Mouse (Mus musculus) mouse embryonic stem cell (cell line): ENCODE results near the gene Srgap2.
"Not testable (repeated sequence)": the region's sequence is repeated elsewhere in the genome, so short reads cannot be mapped to it uniquely, and the experiment has no call there.

Experiments
- in situ Hi-C, 2 experiments: fragments of 300-500 bp; cut with MboI; formaldehyde crosslinking; loops; 1 replicate in 1 of 2; 3 replicates in 1 of 2; pipeline ENCODE4 v1.14.3; 2019 to 2020; ENCODE audit warnings: low sequenced_read_pairs in 2 of 2, low pct_unique_long_range_greater_than_20kb in 1 of 2, mixed read lengths in 1 of 2; ENCODE audit not compliant: unreplicated experiment in 1 of 2

Gene Srgap2

DNA sequence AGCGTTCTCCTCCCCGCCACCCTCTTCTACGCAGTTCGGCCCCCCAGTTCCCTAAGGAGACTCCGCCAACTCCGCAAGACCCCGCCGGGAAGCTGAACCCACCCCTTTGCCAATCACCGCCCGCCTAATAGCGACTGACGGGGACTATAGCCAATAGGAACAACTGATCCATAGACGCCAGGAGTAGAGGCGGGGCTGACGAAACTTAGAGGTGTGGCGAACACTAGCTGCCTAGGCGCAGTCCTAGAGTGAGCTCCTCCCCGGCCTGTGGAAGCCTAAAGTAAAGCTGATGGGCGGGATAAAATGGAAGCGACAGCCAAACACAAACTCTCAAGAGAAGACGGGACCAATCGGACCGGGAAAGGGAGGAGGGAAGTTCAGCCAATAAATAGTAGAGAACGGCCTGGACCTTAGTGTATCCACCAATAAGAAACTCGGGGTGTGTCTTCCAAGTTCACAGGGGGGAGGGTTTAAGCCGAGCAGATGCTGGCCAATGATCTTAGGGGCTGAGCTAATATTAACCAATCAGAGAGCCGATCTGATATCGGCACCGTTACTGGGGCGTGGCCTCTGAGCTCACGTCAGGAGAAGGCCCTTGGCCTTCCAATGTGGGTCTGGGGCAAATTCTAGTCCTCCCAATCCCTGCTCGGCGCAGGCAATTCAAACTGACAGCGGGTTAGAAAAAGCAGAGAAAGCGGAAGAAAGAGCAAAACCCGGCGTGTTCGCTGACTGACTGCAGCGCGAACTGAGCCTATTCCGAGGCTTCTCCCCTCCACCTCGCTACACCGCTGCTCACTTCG, at the start of gene Srgap2, which contains the start of gene Fam72a:
Gene Srgap2, minus strand, starts transcription at position 72 of the 800 bp plus-strand sequence.
Gene Fam72a, plus strand, starts transcription at position 623 of the 800 bp plus-strand sequence.
- in situ Hi-C loops, result no loop called here

DNA sequence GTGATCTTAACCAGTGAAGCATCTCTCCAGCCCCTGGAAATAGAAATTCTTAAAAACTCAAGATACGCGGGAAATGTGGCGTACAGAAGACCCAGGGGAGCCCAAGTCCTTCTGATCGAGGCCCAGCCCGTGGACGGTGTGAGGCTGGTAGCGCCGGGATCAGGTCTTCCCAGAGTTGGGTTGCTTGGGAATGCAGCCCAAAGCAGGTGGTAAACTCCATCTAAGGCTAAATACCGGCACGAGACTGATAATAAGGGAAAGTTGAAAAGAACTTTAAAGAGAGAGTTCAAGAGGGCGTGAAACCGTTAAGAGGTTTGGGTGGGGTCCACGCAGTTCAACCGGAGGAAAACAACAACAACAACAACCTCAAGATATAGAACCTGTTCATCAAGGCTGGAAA, 46.6 kb upstream of the Srgap2 start:
- in situ Hi-C loops, result no loop called here

DNA sequence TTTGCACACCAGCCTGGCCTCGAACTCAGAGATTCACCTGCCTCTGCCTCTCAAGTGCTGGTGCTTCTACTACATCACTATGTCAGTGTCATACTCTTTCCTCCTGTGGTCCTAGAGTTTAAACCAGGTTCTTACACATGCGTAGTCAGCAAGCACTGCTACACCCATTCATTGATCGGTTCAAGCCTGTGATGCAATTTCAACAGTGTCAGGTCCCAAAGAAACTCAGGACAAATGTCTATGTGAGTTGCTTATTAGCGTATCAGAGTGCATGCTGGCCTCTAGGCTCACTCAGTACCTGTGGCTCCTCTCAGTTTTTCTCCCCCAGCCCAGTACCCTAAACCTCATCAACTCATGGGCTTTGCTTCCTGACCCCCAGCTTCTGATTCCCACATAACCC, 43.2 kb upstream of the Srgap2 start:
- in situ Hi-C loops, result no loop called here

DNA sequence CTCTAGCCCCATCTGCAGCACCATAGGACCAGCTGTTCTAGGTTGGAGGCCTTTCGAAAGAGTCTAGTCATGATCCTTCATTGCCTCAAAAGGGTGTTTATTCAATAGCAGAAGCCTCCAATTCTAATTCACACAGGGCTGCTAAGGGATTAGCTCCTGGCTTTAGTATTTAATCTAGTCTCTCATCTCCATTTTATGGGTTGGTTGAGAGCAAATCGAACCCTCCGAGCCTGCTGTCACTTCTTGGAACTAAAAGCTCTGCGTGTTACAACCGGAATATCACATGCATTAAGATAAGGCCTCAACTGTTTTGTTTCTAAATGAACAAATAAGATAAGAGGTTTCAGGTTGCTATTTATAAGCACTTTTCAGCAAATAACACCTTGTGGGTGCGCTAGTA, 42.6 kb upstream of the Srgap2 start:
- in situ Hi-C loops, result no loop called here

DNA sequence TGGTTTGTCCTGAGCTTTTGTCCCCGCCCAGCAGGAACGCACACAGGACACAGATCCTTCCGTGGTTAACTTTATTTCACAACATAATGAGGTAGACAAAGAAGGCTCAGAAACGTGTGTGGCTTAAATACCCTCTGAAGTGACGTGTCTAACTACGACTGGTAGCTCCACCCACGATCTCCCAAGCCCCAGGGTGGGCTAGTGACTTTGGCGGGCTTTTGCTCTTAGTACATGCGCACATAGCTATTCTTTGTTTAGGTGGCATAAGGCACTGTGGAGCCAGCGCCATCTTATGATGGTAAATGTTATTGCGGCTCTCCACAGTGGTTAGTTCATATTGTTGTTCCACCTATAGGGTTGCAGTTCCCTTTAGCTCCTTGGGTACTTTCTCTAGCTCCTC, 38.9 kb upstream of the Srgap2 start:
- in situ Hi-C loops, result not testable (repeated sequence)

DNA sequence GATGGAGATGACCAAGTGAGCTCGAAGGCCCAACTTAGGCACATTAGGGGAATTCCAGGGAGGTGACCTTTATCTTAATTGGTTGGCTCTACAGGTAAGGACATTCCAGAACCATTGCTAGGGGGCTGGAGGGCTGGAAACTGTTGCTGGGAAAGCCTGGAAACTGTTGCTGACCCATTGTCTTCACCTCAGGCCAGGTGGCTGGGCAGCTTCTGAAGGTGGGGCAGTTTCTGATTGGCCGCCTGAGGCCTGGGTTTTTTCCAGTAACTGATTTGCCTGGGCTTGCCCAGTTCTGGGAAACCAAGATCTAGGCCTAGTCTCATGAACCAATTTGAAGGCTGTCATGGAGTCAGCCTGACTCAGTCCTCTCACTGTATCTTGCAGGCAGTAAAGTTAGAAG, 34.9 kb upstream of the Srgap2 start:
- in situ Hi-C loops, result no loop called here

DNA sequence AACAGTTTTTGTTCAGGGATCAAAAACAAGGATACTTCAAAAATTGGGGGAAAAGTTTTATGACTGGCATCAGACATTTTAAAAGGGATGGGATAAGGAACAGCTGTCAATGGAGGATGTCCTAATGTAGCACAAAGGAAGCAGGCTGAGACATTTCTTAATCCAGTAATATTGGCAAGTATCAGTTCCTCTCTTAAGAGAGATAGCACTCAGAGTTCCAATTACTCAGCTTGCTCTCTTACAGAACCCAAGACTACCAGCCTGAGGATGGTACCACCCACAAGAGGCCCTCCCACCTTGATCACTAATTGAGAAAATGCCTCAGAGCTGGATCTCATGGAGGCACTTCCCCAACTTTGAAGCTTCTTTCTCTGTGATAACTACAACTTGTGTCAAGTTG, 33.3 kb upstream of the Srgap2 start:
- in situ Hi-C loops, result no loop called here

DNA sequence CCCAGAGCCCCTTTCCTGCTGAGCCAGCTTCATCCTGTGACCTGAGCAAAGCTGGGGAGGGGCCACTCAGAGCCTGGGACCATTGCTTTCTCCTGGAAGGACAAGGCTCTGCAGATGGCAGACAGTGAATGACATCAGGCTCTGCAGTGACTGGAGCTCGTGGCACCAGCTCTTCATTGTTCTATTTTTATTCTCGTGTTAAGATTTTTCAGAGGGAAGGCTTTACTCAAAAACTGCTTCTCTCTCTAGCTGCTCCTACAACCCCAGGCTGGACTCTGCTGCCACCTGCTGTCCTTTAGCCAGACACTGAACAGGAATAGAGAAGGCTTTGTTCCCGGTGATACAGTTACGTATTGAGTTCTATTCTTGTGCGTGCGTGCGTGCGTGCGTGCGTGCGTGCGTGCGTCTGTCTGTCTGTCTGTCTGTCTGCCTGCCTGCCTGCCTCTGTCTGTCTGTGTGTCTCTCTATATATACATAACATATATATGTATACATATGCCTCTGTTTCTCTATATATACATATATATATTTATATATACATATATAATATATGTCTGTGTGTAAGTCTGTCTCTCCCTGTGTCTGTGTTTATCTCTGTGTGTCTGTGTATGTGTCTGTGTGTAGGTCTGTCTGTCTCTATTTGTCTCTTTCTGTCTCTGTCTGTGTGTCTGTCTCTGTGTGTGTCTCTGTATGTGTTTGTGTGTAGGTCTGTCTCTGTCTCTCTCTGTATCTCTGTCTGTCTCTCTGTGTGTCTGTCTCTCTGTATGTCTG, 28.1 kb upstream of the Srgap2 start:
- in situ Hi-C loops, result loop anchor here in 1 of 2 experiments (10.0 kb wide), 1 partner anchor 280 kb away; the partner anchor contains the start of gene Ikbke

DNA sequence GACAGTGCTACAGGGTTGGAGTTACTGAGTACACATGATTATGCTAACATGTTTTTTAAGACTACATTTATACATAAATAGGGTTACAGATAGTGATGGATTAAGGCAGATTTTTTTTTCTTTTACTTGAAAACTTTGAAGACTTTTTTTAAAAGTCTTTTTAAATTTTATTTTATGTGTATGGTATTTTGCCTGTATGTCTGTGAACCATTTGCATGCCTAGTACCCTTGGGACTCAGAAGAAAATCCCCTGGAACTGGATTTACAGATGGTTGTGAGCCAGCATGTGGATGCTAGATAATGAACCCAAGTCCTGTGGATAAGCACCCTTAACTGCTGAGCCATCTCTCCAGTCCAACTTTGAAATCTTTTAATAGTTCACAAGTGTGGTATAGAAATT, 26.3 kb upstream of the Srgap2 start:
- in situ Hi-C loops, result loop anchor here (5.0 to 10.0 kb wide), 2 partner anchors 279 to 281 kb away; partner anchors contain the start of gene Ikbke (in 1 of the 2)

DNA sequence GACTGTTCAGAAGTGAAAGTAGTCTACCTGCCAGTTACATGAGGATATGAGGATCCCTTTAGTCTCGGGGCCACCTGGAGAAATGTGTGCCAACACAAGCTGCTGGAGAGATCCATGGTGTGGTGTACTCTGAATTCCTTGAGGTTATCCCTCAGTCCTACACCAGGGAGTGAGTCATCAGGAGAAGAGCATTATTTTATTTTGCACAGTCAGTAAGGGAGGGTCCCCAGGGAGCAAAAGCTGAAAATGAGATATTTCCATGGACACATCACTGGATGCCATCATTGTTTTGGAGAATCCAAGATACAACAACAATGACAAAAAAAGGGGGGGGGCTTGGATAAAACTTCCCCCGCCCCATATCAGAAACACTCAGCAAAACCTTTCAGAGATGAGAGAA, 24.8 kb upstream of the Srgap2 start:
- in situ Hi-C loops, result loop anchor here (5.0 to 10.0 kb wide), 2 partner anchors 277 to 280 kb away; partner anchors contain the start of gene Ikbke (in 1 of the 2)

DNA sequence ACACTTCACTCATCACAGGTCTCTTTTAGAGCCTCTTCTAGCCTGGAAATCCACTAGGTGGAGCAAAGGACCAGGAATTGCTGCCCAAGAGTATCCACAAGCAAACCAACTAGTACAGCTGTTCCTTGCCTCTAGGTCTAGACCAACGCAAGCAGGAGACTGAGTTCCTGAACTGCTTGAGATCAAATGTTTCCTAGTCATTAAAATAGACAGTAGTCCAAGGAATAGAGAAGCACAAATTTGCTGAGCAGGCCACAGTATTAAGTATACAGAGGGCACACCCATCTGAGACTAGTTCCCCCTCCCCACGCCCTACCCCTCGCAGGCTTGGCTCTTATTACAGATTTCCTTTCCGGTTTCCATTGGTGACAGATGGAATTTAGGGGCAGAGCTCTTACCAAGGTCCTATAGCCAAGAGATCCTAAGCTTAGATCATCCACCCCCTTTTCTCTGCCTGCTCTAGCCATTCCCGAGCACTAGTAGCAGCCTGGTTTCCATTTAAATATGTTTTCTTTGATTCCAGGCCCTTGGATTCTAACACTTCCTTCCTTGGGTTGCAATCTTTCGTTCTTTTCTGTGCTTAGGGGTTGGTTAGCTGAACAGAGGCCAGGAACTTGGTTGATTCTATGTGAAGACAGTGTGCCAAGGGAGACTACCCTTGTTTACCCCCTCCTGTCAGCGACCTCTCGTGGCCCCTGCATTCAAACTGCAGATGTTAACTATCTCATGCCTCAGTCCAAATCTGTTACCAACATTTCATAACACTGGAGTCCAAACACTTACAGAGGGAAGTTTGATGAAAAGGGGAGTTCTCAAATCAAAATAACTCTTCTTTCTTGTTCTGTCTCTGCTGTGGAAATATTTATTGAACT, 21.6 kb upstream of the Srgap2 start:
- in situ Hi-C loops, result no loop called here

DNA sequence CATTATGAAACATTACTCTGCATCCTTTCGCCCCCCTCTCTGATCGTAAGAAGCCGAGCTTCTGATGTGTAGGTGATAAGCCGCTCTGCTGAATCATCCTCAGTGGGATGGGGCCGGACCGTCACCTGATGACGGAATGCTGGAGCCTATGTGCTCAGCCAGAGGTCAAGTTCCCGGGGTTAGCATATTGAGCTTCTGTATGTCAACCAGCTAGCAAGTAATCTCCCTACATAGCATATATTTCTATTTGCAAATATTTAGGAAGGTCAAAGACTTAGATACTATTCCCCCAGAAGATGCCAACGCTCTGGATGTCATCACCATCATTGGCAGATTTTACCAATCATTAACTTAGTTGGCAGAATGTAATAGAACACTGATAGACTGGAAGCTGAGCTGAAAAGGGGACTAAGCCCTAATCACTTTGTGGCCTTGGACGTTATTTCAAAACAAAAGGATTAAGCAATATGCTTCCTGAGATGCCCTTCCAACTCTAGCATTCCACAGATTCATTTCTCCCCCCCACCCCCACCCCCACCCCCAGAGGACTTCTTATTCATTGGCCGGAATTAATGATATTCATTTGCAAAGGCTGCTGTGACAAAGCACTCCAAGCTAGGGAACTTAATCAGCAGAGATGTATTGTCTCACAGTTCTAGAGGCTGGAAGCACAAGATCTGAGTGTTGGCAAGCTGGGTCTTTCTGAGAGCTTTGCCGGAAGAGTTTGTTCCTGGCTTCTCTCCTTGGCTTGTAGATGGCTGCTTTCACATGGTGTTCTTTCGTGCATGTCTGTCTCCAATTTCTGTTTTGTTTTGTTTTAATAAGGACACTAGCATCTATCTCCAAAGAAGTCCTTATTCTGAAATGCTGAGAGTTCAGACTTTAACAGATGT, 19.9 kb upstream of the Srgap2 start:
- in situ Hi-C loops, result no loop called here

DNA sequence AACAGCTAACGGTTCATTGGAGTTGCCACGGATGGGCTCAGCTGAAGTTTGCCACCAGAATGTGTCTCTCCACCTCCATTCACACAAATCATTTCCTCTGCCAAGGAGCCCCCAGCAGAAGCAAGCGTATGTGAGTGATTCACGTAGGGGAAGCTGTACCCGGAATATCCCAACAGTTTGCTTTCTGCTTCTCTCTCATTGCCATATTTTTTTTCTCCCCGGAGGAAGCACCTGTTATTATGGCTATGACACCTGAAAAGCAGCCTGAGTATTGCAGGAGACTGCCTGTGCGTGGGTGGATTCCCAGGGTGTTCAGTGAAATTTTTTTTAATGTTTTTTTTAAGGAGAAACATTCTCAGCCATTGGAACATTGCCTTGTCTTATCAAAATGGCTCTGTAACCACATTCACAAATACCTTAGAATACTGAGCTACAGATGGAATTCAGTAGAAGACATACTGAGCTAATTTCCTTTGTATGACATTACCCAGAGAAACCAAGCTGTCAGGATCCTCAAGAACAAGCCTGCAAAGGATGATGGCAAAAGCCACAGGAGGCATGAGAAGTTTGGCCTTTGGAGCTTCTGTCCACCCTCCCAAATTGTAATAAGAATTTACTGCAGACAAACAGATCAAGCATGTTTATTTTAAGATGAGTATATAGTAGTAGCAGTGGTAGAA, 16.9 kb upstream of the Srgap2 start:
- in situ Hi-C loops, result no loop called here

DNA sequence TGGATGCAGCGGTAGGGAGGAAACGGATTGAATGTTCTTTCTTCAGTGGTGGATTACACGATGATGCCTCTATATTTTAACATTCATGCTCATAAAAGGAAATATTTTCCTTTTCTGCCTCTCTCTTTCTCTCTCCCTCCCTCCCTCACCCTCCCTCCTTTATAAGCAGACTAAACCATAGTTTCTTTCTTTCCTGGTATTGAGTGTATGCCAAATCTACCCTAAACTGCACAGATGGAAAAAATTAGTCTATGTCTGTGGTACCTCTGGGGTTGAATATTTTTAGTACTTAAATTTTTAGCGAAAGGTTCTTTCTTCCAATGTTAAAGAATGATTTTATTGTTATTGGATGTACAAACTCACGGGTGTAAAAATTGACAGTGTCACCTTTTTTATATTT, 14.8 kb upstream of the Srgap2 start:
- in situ Hi-C loops, result no loop called here

DNA sequence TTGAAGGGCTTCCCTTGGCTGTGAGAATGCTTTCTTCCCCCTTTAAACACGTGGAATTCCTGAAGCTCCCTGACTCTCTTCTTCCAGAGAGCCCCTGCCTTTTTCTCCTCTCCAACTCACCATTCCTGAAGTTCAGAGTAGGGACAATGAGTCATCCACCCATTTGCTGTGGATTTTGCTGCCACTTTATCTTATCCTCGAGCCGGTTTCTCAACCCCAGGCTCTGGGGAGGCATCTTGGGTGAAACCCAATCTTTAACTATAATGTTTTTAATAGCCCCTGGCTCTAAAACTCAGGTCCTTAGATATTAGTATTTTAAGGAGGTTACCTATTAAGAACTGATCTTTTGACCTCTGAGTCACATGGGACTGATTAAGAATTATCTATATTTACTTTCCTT, 14.3 kb upstream of the Srgap2 start:
- in situ Hi-C loops, result no loop called here

DNA sequence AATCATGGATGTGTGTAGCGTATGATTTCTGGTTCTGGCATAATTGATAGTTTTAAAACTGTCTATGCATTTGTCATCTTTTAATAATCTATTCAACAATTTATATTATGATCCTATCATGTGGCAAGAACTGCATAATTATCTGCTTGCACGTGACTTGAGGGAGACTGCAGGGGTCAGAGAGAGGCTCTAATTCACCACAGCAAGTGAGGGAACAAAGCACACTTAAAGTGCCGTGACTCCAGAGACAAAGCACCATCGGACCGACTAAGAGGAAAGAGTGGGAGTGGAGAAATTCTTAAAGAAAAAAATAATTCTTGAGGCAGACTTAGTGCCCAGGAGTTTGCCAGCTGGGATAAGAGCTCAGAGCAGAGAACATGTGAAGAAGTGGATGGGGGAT, 13.6 kb upstream of the Srgap2 start:
- in situ Hi-C loops, result no loop called here

DNA sequence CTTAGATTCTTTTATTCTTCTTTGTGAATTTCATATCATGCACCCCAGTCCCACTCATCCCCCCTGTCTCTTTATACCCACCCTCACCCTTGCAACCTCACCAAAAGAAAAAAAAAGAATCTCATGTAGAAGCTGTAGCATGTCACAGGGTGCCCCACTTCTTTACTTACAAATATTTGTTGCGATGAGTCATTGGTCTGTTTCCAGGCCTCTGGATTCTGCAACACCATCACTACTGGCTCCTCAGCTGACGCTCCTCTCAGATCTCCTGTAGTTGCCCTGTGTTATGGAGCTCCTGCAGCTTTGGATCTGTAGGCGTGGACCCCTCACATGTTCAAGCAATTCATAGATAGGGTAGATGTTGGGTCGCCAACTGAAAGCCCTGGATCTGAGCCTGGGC, 12.6 kb upstream of the Srgap2 start:
- in situ Hi-C loops, result no loop called here
